Mouse (Mus musculus) liver, adult 10 weeks (tissue): Measurements from ENCODE around the gene Olfr101. TPM values are rescaled to one million over a fixed set of nuclear protein-coding genes. Genes with fewer than 3 reads are reported as not detected.

Experiments used
- polyA plus RNA-seq: library from polyadenylated mRNA; stranded (reverse); fragments of 350-450 nt; fragmentation: Illumina TruSeq; extraction: RNeasy Lipid Tissue Mini Kit (QIAGEN cat#74804); gene quantifications from one replicate; pipeline ENCODE4 v1.2.3, GENCODE M21; 2014; ENCODE audit warnings: low read depth, low replicate concordance

Olfr101 gene
- not detected for polyA plus RNA-seq

GRCm38 (mm10) chr17:37304213-37304612 is at the start of gene Olfr101:
Olfr101 (minus strand) TSS chr17:37304313.

DNA sequence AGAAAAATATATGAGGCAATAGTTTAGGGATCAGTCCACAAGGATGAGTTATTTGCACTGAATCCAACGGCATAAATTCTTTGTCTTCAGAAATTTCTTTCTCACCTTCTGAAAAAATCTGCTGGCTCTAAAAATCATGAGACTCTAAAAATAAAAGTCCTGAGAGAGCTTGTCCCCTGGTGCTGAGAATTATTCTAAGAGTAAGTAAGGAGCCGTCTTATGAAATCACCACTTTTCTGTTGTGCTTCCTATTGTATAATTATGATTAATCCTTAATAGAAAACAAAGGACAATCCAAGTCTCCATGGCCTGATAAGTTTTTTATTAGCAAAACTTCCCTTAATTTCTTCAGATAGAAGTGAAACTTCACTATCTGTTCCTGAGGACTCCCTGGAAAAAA is 35.5 kb upstream of the Olfr101 start, which contains the start of gene Olfr103:
TSS of gene Olfr103 (minus strand) at position 101 of the 400 bp plus-strand sequence.

GRCm38 (mm10) chr17:37316954-37317353 is 12.8 kb upstream of the Olfr101 start, which contains the start of gene Olfr102:
Olfr102 (minus strand) TSS chr17:37317054.

GRCm38 (mm10) chr17:37283360-37283759 is 20.8 kb downstream of the Olfr101 start, which contains the start of gene Olfr99:
Olfr99 (minus strand) TSS chr17:37283460.

DNA sequence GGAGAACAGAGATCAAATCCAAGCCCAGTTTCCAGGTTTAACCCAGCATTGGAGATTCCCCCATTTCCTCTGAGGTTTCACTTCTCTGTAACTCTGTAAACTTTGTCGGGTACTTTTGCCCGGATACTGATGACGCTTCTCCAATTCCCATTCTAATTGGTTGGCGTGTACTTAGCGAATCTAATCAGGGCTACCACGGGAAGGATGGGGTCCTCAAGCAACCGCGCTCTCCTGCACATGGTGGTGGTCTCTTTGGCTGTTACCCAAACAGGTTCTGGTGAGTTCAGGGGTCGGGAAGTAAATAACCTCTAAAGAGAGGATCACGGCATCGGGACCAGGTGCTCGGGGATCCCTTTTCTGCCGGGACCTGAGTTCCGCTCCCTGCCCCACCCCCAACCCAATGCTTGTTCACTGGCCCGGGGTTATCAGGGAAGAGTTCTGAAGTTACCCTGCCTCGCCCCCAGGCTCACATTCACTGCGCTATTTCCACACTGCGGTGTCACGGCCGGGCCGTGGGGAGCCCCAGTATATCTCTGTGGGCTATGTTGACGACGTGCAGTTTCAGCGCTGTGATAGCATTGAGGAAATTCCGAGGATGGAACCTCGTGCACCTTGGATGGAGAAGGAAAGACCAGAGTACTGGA is 33.9 kb downstream of the Olfr101 start, which contains the start of gene H2-M3:
TSS of gene H2-M3 (plus strand) at position 163 of the 644 bp plus-strand sequence.

DNA sequence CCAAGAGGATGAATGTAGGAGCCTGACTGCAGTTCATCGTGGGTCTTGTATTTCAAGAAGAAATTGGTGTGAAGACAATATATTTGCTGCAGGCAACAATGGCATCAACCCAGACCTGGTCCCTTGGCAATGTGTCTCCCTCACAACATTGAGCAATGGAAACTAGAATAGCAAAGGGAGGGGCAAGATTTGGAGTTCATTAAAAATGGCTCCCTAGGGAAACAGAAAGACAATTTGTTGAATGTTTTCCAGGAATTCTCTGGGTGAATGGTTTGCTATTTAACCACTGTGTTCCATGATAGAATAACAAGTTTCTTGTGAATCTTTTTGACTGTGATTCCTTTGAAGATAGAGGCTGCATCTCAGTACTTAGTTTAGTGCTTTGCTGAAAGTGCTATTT is 40.5 kb downstream of the Olfr101 start, which contains the start of gene Olfr98:
TSS of gene Olfr98 (minus strand) at position 124 of the 400 bp plus-strand sequence.

Other genes with a start within 250 kb of the Olfr101 start
- not detected for gene Olfr90, start 215.8 kb downstream of the Olfr101 start, polyA plus RNA-seq
- gene Olfr91, start 206.0 kb downstream of the Olfr101 start, polyA plus RNA-seq = not detected
- not detected for gene Olfr92, start 184.2 kb downstream of the Olfr101 start, polyA plus RNA-seq
- gene Olfr93, start 142.8 kb downstream of the Olfr101 start, polyA plus RNA-seq = not detected
- 0.61 TPM for gene Ubd, start 110.4 kb downstream of the Olfr101 start, polyA plus RNA-seq
- not detected for gene Olfr94, start 103.3 kb downstream of the Olfr101 start, polyA plus RNA-seq
- gene Olfr95, start 91.2 kb downstream of the Olfr101 start, polyA plus RNA-seq = not detected
- not detected for gene Olfr96, start 84.2 kb downstream of the Olfr101 start, polyA plus RNA-seq
- not detected for gene Olfr97, start 67.0 kb downstream of the Olfr101 start, polyA plus RNA-seq
- gene Olfr98, start 40.6 kb downstream of the Olfr101 start, polyA plus RNA-seq = not detected
- 1.0 TPM for gene H2-M3, start 34.1 kb downstream of the Olfr101 start, polyA plus RNA-seq
- not detected for gene Olfr99, start 20.9 kb downstream of the Olfr101 start, polyA plus RNA-seq
- gene Olfr102, start 12.7 kb upstream of the Olfr101 start, polyA plus RNA-seq = not detected
- gene Olfr103, start 35.4 kb upstream of the Olfr101 start, polyA plus RNA-seq = not detected
- gene Olfr104-ps, start 55.3 kb upstream of the Olfr101 start, polyA plus RNA-seq = not detected
- not detected for gene Olfr105-ps, start 74.7 kb upstream of the Olfr101 start, polyA plus RNA-seq
- not detected for gene Olfr106-ps, start 86.1 kb upstream of the Olfr101 start, polyA plus RNA-seq
- not detected for gene Olfr107, start 94.9 kb upstream of the Olfr101 start, polyA plus RNA-seq
- not detected for gene Olfr108, start 141.2 kb upstream of the Olfr101 start, polyA plus RNA-seq
- gene Olfr109, start 154.6 kb upstream of the Olfr101 start, polyA plus RNA-seq = not detected
- gene H2-M2, start 179.2 kb upstream of the Olfr101 start, polyA plus RNA-seq = not detected
- gene Olfr110, start 188.2 kb upstream of the Olfr101 start, polyA plus RNA-seq = not detected
- gene Olfr111, start 203.7 kb upstream of the Olfr101 start, polyA plus RNA-seq = not detected